Mouse (Mus musculus): Measurements from ENCODE around the gene Ackr2.

- TF ChIP-seq CTCF (IDR thresholded peaks at IDR 0.05) (peak; percentile 35), POLR2A (IDR thresholded peaks at IDR 0.05; ENCODE audit: insufficient read depth, low read depth, low read length) (no peak)
These were observed 16.9 kb upstream of the Ackr2 start for GRCm38 (mm10) chr9:121881301-121881700.

All from heart, adult 2 months (tissue).